Mouse (Mus musculus) midbrain, embryonic 11.5 days (tissue): ENCODE measurements around the gene Ablim1. TPM values are rescaled to one million over a fixed set of nuclear protein-coding genes. Genes with fewer than 3 reads are reported as not detected.
A peak's percentile ranks its signal among the peaks of the same experiment; 100 is the strongest.

Source experiments
- ATAC-seq: fragments of 200-750 bp; cut with Nextera tagmentation; 2 replicates; pipeline ENCODE4 v1.8.0; 2017; ENCODE audit warnings: moderate TSS enrichment, moderate library complexity; ENCODE audit not compliant: low FRiP score
- DNase-seq: peaks from one replicate; pipeline ENCODE4 v3.0.0; 2015; ENCODE audit warnings: low spot score; ENCODE audit errors: missing footprints
- H3K27ac ChIP-seq: fragments of 300-500 bp; sonication (generic); 2 replicates; pipeline ENCODE4 v1.5.1; 2014; ENCODE audit warnings: low read depth, low read length
- H3K27me3 ChIP-seq: fragments of 300-500 bp; sonication (generic); 2 replicates; pipeline ENCODE4 v1.6.1; 2014; ENCODE audit warnings: mild to moderate bottlenecking, low read length, moderate library complexity, mixed read lengths; ENCODE audit not compliant: control insufficient read depth, insufficient read depth
- H3K36me3 ChIP-seq: fragments of 300-500 bp; sonication (generic); 2 replicates; pipeline ENCODE4 v1.6.1; 2014; ENCODE audit warnings: mild to moderate bottlenecking, low read length, moderate library complexity, mixed read lengths; ENCODE audit not compliant: control insufficient read depth, insufficient read depth
- H3K4me1 ChIP-seq: fragments of 300-500 bp; sonication (generic); 2 replicates; pipeline ENCODE4 v1.6.1; 2014; ENCODE audit warnings: low read length; ENCODE audit not compliant: control insufficient read depth, insufficient read depth
- H3K4me2 ChIP-seq: fragments of 300-500 bp; sonication (generic); 2 replicates; pipeline ENCODE4 v1.6.1; 2014; ENCODE audit warnings: mild to moderate bottlenecking, moderate library complexity
- H3K4me3 ChIP-seq: fragments of 300-500 bp; sonication (generic); 2 replicates; pipeline ENCODE4 v1.5.1; 2014; ENCODE audit warnings: low read depth, low read length
- H3K9ac ChIP-seq: fragments of 300-500 bp; sonication (generic); 2 replicates; pipeline ENCODE4 v1.6.1; 2014; ENCODE audit warnings: low read length
- H3K9me3 ChIP-seq: fragments of 300-500 bp; sonication (generic); 2 replicates; pipeline ENCODE4 v1.6.1; 2016; ENCODE audit warnings: low read length; ENCODE audit not compliant: control insufficient read depth
- WGBS: fragments of 180-500 bp; shearing (Covaris S2); extraction: QIAGEN DNeasy Blood & Tissue Kit; methylation state at CpG from one replicate; pipeline ENCODE4 v1.1.7; 2014; 5-methylcytosine and 5-hydroxymethylcytosine counted together
- polyA plus RNA-seq: library from polyadenylated mRNA; unstranded; fragments of >200 nt; fragmentation: Nextera tagmentation; extraction: Ambion mirVana; gene quantifications from 2 replicates; pipeline ENCODE4 v1.2.1, GENCODE M21; 2014

Gene Ablim1
- polyA plus RNA-seq, 1 experiment from 2014 or later: 18.3 TPM

GRCm38 (mm10) chr19:57010064-57010463 lies 304.7 kb downstream of the Ablim1 start:
- no peak overlapping the region for H3K4me2 ChIP-seq
- H3K27me3 ChIP-seq: peaks cover 22% of the 10 kb centered on the region
- no peak overlapping the region for H3K4me3 ChIP-seq
- DNase-seq (no peak), ATAC-seq (no peak)
- no peaks in the 10 kb centered on the region for H3K9me3 ChIP-seq
- H3K27ac ChIP-seq: no peak overlapping the region
- WGBS: 36% methylated on average over 4 of the region's 4 CpGs
- H3K36me3 ChIP-seq: no peaks in the 10 kb centered on the region
- no peak overlapping the region for H3K9ac ChIP-seq
- peaks cover 8% of the 10 kb centered on the region for H3K4me1 ChIP-seq

- WGBS: 51% methylated on average over 4 of the region's 4 CpGs
- Histone ChIP-seq H3K9me3 (no peaks in the 10 kb centered on the region), H3K4me1 (peaks cover 8% of the 10 kb centered on the region), H3K27ac (no peak overlapping the region), H3K9ac (no peak overlapping the region), H3K36me3 (no peaks in the 10 kb centered on the region), H3K4me2 (no peak overlapping the region), H3K4me3 (no peak overlapping the region), H3K27me3 (peaks cover 22% of the 10 kb centered on the region)
- no peak for ATAC-seq
- no peak for DNase-seq
Observed at GRCm38 (mm10) chr19:57009653-57010052, 305.1 kb downstream of the Ablim1 start.

GRCm38 (mm10) chr19:57007781-57008710 lies 306.7 kb downstream of the Ablim1 start, which contains the start of gene Afap1l2:
Afap1l2 (minus strand) TSS chr19:57008228.
- no peaks in the 10 kb centered on the region for H3K9me3 ChIP-seq
- peak within 1 kb of the TSS; percentile 92 for H3K4me2 ChIP-seq
- H3K4me1 ChIP-seq: peaks cover 8% of the 10 kb centered on the region
- WGBS: 3% methylated on average over 68 of the region's 68 CpGs
- H3K27ac ChIP-seq: no peak within 1 kb of the TSS
- H3K36me3 ChIP-seq: no peaks in the 10 kb centered on the region
- H3K4me3 ChIP-seq: peak within 1 kb of the TSS; percentile 48
- peak; percentile 33; the same call in 1 of the 2 replicates for ATAC-seq
- peaks cover 22% of the 10 kb centered on the region for H3K27me3 ChIP-seq
- DNase-seq: peak; percentile 91
- peak within 1 kb of the TSS; percentile 28; the same call in 1 of the 2 replicates for H3K9ac ChIP-seq

- WGBS: 64% methylated on average over 16 of the region's 16 CpGs
- Histone ChIP-seq H3K9ac (no peak overlapping the region), H3K27me3 (peaks cover 22% of the 10 kb centered on the region), H3K9me3 (no peaks in the 10 kb centered on the region), H3K4me3 (peak overlapping the region; percentile 48; the same call in 1 of the 2 replicates), H3K4me1 (peaks cover 8% of the 10 kb centered on the region), H3K27ac (no peak overlapping the region), H3K4me2 (peak overlapping the region; percentile 92; the same call in 1 of the 2 replicates), H3K36me3 (no peaks in the 10 kb centered on the region)
- ATAC-seq: no peak
- no peak for DNase-seq
Observed at GRCm38 (mm10) chr19:57007291-57007690, 307.4 kb downstream of the Ablim1 start.

- WGBS: 57% methylated on average over 13 of the region's 13 CpGs
- Histone ChIP-seq H3K36me3 (no peaks in the 10 kb centered on the region), H3K27me3 (peaks cover 22% of the 10 kb centered on the region), H3K9me3 (no peaks in the 10 kb centered on the region), H3K4me1 (peaks cover 8% of the 10 kb centered on the region), H3K4me3 (no peak overlapping the region), H3K4me2 (no peak overlapping the region), H3K9ac (no peak overlapping the region), H3K27ac (no peak overlapping the region)
- DNase-seq (no peak), ATAC-seq (no peak)
Observed at GRCm38 (mm10) chr19:57006841-57007240, 307.9 kb downstream of the Ablim1 start.

GRCm38 (mm10) chr19:57005062-57005461 lies 309.7 kb downstream of the Ablim1 start:
- H3K9me3 ChIP-seq: no peaks in the 10 kb centered on the region
- peaks cover 22% of the 10 kb centered on the region for H3K27me3 ChIP-seq
- no peak for ATAC-seq
- no peak overlapping the region for H3K27ac ChIP-seq
- WGBS: 90% methylated on average over 4 of the region's 4 CpGs
- H3K4me2 ChIP-seq: no peak overlapping the region
- no peak for DNase-seq
- peaks cover 8% of the 10 kb centered on the region for H3K4me1 ChIP-seq
- no peak overlapping the region for H3K4me3 ChIP-seq
- no peaks in the 10 kb centered on the region for H3K36me3 ChIP-seq
- no peak overlapping the region for H3K9ac ChIP-seq

GRCm38 (mm10) chr19:57003460-57003810 lies 311.3 kb downstream of the Ablim1 start:
- ATAC-seq (no peak), DNase-seq (no peak)
- H3K4me3 ChIP-seq: no peak overlapping the region
- WGBS: 50% methylated on average over 7 of the region's 7 CpGs
- H3K27me3 ChIP-seq: peaks cover 18% of the 10 kb centered on the region
- H3K27ac ChIP-seq: no peak overlapping the region
- no peak overlapping the region for H3K4me2 ChIP-seq
- peaks cover 8% of the 10 kb centered on the region for H3K4me1 ChIP-seq
- no peaks in the 10 kb centered on the region for H3K36me3 ChIP-seq
- H3K9me3 ChIP-seq: no peaks in the 10 kb centered on the region; the same call in 1 of the 2 replicates
- no peak overlapping the region for H3K9ac ChIP-seq

GRCm38 (mm10) chr19:57002741-57003459 lies 311.8 kb downstream of the Ablim1 start:
- Histone ChIP-seq H3K4me1 (peaks cover 5% of the 10 kb centered on the region), H3K4me2 (no peak overlapping the region), H3K9me3 (no peaks in the 10 kb centered on the region; the same call in 1 of the 2 replicates), H3K27ac (no peak overlapping the region), H3K36me3 (no peaks in the 10 kb centered on the region), H3K9ac (no peak overlapping the region), H3K4me3 (no peak overlapping the region), H3K27me3 (peaks cover 13% of the 10 kb centered on the region)
- 78% methylated on average over 12 of the region's 12 CpGs for WGBS
- DNase-seq: no peak
- no peak for ATAC-seq

- no peak overlapping the region for H3K27ac ChIP-seq
- no peaks in the 10 kb centered on the region for H3K36me3 ChIP-seq
- no peaks in the 10 kb centered on the region; the same call in 1 of the 2 replicates for H3K9me3 ChIP-seq
- no peak overlapping the region for H3K4me2 ChIP-seq
- no peak overlapping the region for H3K4me3 ChIP-seq
- no peak for DNase-seq
- WGBS: 89% methylated on average over 4 of the region's 4 CpGs
- H3K9ac ChIP-seq: no peak overlapping the region
- H3K4me1 ChIP-seq: peaks cover 10% of the 10 kb centered on the region
- H3K27me3 ChIP-seq: peaks cover 3% of the 10 kb centered on the region
- ATAC-seq: no peak
Observed at GRCm38 (mm10) chr19:57001926-57002325, 312.8 kb downstream of the Ablim1 start.
